Mouse (Mus musculus) forebrain, embryonic 10.5 days (tissue): ENCODE measurements around the gene Ccdc34. TPM values are rescaled to one million over a fixed set of nuclear protein-coding genes. Genes with fewer than 3 reads are reported as not detected.

ENCODE experiments used
- DNase-seq: peaks from one replicate; pipeline ENCODE4 v3.0.0-alpha.2; 2017; ENCODE audit warnings: low spot score; ENCODE audit errors: extremely low spot score
- H3K27ac ChIP-seq: fragments of 300-500 bp; sonication (generic); 2 replicates; pipeline ENCODE4 v1.5.1; 2016; ENCODE audit warnings: mild to moderate bottlenecking
- H3K27me3 ChIP-seq: fragments of 300-500 bp; sonication (generic); 2 replicates; pipeline ENCODE4 v1.6.1; 2016; ENCODE audit warnings: mild to moderate bottlenecking; ENCODE audit not compliant: poor library complexity, severe bottlenecking
- H3K36me3 ChIP-seq: fragments of 300-500 bp; sonication (generic); replicated peaks from 2 replicates; pipeline ENCODE4 v1.6.1; 2016; ENCODE audit warnings: mild to moderate bottlenecking, moderate library complexity
- H3K4me1 ChIP-seq: fragments of 300-500 bp; sonication (generic); 2 replicates; pipeline ENCODE4 v1.6.1; 2016
- H3K4me3 ChIP-seq: fragments of 300-500 bp; sonication (generic); 2 replicates; pipeline ENCODE4 v1.5.1; 2016; ENCODE audit warnings: mild to moderate bottlenecking, moderate library complexity
- H3K9me3 ChIP-seq: fragments of 300-500 bp; sonication (generic); 2 replicates; pipeline ENCODE4 v1.6.1; 2016; ENCODE audit warnings: mild to moderate bottlenecking, moderate library complexity
- WGBS: fragments of 180-500 bp; shearing (Covaris S2); methylation state at CpG from one replicate; pipeline ENCODE4 v1.1.7; 2016; 5-methylcytosine and 5-hydroxymethylcytosine counted together
- polyA plus RNA-seq: library from polyadenylated mRNA; unstranded; fragments of >200 nt; fragmentation: Nextera tagmentation; extraction: Ambion mirVana; gene quantifications from 2 replicates; pipeline ENCODE4 v1.2.1, GENCODE M21; 2016

The Ccdc34 gene
- polyA plus RNA-seq, 1 experiment from 2014 or later = 58.9 TPM

GRCm38 (mm10) chr2:110177406-110177805 lies 159.8 kb downstream of the Ccdc34 start:
- Histone ChIP-seq H3K27ac (peak overlapping the region; percentile 74), H3K36me3 (no peaks in the 10 kb centered on the region), H3K27me3 (no peaks in the 10 kb centered on the region), H3K9me3 (no peaks in the 10 kb centered on the region), H3K4me3 (no peak overlapping the region), H3K4me1 (peaks cover 43% of the 10 kb centered on the region)
- WGBS = 82% methylated on average over 2 of the region's 2 CpGs
- no peak for DNase-seq

GRCm38 (mm10) chr2:110177879-110178278 lies 160.3 kb downstream of the Ccdc34 start:
- Histone ChIP-seq H3K4me1 (peaks cover 43% of the 10 kb centered on the region), H3K9me3 (no peaks in the 10 kb centered on the region)

GRCm38 (mm10) chr2:110179669-110180315 lies 162.2 kb downstream of the Ccdc34 start:
- Histone ChIP-seq H3K9me3 (no peaks in the 10 kb centered on the region), H3K4me3 (no peak overlapping the region), H3K4me1 (peaks cover 37% of the 10 kb centered on the region), H3K27me3 (peaks cover 4% of the 10 kb centered on the region; the same call in 1 of the 2 replicates), H3K27ac (peak overlapping the region; percentile 62), H3K36me3 (no peaks in the 10 kb centered on the region)
- DNase-seq = no peak
- WGBS = 48% methylated on average over 10 of the region's 10 CpGs

More at GRCm38 (mm10) chr2:110177879-110178278, 160.3 kb downstream of the Ccdc34 start:
- 84% methylated on average over 7 of the region's 7 CpGs for WGBS
- H3K4me3 ChIP-seq = no peak overlapping the region
- DNase-seq = no peak
- no peaks in the 10 kb centered on the region for H3K36me3 ChIP-seq
- no peak overlapping the region for H3K27ac ChIP-seq
- no peaks in the 10 kb centered on the region for H3K27me3 ChIP-seq

GRCm38 (mm10) chr2:110180316-110180670 lies 162.7 kb downstream of the Ccdc34 start:
- Histone ChIP-seq H3K36me3 (no peaks in the 10 kb centered on the region), H3K9me3 (no peaks in the 10 kb centered on the region), H3K4me1 (peaks cover 37% of the 10 kb centered on the region), H3K4me3 (no peak overlapping the region), H3K27me3 (peaks cover 4% of the 10 kb centered on the region; the same call in 1 of the 2 replicates), H3K27ac (peak overlapping the region; percentile 62)
- no peak for DNase-seq
- WGBS = 93% methylated on average over 7 of the region's 7 CpGs

GRCm38 (mm10) chr2:110181666-110182065 lies 164.0 kb downstream of the Ccdc34 start:
- no peak overlapping the region for H3K4me3 ChIP-seq
- WGBS = 85% methylated on average over 6 of the region's 6 CpGs
- DNase-seq = no peak
- H3K9me3 ChIP-seq = no peaks in the 10 kb centered on the region
- H3K36me3 ChIP-seq = no peaks in the 10 kb centered on the region
- H3K27me3 ChIP-seq = peaks cover 4% of the 10 kb centered on the region; the same call in 1 of the 2 replicates
- H3K27ac ChIP-seq = no peak overlapping the region
- peaks cover 30% of the 10 kb centered on the region for H3K4me1 ChIP-seq

GRCm38 (mm10) chr2:110182248-110182647 lies 164.6 kb downstream of the Ccdc34 start:
- Histone ChIP-seq H3K4me3 (no peak overlapping the region), H3K4me1 (peaks cover 24% of the 10 kb centered on the region)

GRCm38 (mm10) chr2:110182795-110183486 lies 165.3 kb downstream of the Ccdc34 start:
- no peaks in the 10 kb centered on the region for H3K9me3 ChIP-seq
- H3K27me3 ChIP-seq = peaks cover 4% of the 10 kb centered on the region; the same call in 1 of the 2 replicates
- H3K4me3 ChIP-seq = no peak overlapping the region
- 81% methylated on average over 4 of the region's 4 CpGs for WGBS
- DNase-seq = no peak
- H3K36me3 ChIP-seq = no peaks in the 10 kb centered on the region
- no peak overlapping the region for H3K27ac ChIP-seq
- peaks cover 17% of the 10 kb centered on the region for H3K4me1 ChIP-seq

More at GRCm38 (mm10) chr2:110182248-110182647, 164.6 kb downstream of the Ccdc34 start:
- Histone ChIP-seq H3K36me3 (no peaks in the 10 kb centered on the region), H3K9me3 (no peaks in the 10 kb centered on the region), H3K27ac (no peak overlapping the region), H3K27me3 (peaks cover 4% of the 10 kb centered on the region; the same call in 1 of the 2 replicates)
- 83% methylated on average over 6 of the region's 6 CpGs for WGBS
- no peak for DNase-seq

- Histone ChIP-seq H3K27me3 (peaks cover 4% of the 10 kb centered on the region; the same call in 1 of the 2 replicates), H3K9me3 (no peaks in the 10 kb centered on the region), H3K36me3 (no peaks in the 10 kb centered on the region), H3K4me1 (peaks cover 15% of the 10 kb centered on the region), H3K27ac (no peak overlapping the region), H3K4me3 (no peak overlapping the region)
- no peak for DNase-seq
- 97% methylated on average over 1 of the region's 1 CpGs for whole genome bisulfite sequencing
These were observed 166.5 kb downstream of the Ccdc34 start for GRCm38 (mm10) chr2:110184071-110184470.

GRCm38 (mm10) chr2:110186427-110186980 lies 168.9 kb downstream of the Ccdc34 start:
- H3K36me3 ChIP-seq = no peaks in the 10 kb centered on the region
- no peak overlapping the region for H3K27ac ChIP-seq
- H3K4me1 ChIP-seq = peaks cover 6% of the 10 kb centered on the region
- no peaks in the 10 kb centered on the region for H3K9me3 ChIP-seq
- H3K4me3 ChIP-seq = no peak overlapping the region
- DNase-seq = no peak
- WGBS = 84% methylated on average over 6 of the region's 6 CpGs
- peaks cover 24% of the 10 kb centered on the region for H3K27me3 ChIP-seq

GRCm38 (mm10) chr2:110188696-110189397 lies 171.2 kb downstream of the Ccdc34 start:
- peaks cover 23% of the 10 kb centered on the region for H3K4me1 ChIP-seq
- peaks cover 26% of the 10 kb centered on the region for H3K27me3 ChIP-seq
- no peak overlapping the region for H3K4me3 ChIP-seq
- no peaks in the 10 kb centered on the region for H3K9me3 ChIP-seq
- H3K27ac ChIP-seq = no peak overlapping the region
- 88% methylated on average over 4 of the region's 4 CpGs for WGBS
- no peak for DNase-seq
- no peaks in the 10 kb centered on the region for H3K36me3 ChIP-seq

- H3K4me3 ChIP-seq = no peak overlapping the region
- no peaks in the 10 kb centered on the region for H3K36me3 ChIP-seq
- no peak for DNase-seq
- H3K27me3 ChIP-seq = peaks cover 24% of the 10 kb centered on the region
- peaks cover 23% of the 10 kb centered on the region for H3K4me1 ChIP-seq
- no peak overlapping the region for H3K27ac ChIP-seq
- no peaks in the 10 kb centered on the region for H3K9me3 ChIP-seq
- WGBS = 96% methylated on average over 2 of the region's 2 CpGs
These were observed 172.8 kb downstream of the Ccdc34 start for GRCm38 (mm10) chr2:110190416-110190815.

- peaks cover 24% of the 10 kb centered on the region for H3K27me3 ChIP-seq
- no peaks in the 10 kb centered on the region for H3K9me3 ChIP-seq
- DNase-seq = no peak
- WGBS = 74% methylated on average over 4 of the region's 4 CpGs
- peaks cover 23% of the 10 kb centered on the region for H3K4me1 ChIP-seq
- H3K4me3 ChIP-seq = no peak overlapping the region
- H3K36me3 ChIP-seq = no peaks in the 10 kb centered on the region
- H3K27ac ChIP-seq = no peak overlapping the region
These were observed 173.6 kb downstream of the Ccdc34 start for GRCm38 (mm10) chr2:110191186-110191690.
